8 mouse cellular contexts compared by ENCODE assay signal in genomic region chr7:143685359-143686067, GRCm38 (mm10). TPM values are rescaled to one million over a fixed set of nuclear protein-coding genes. Genes with fewer than 3 reads are reported as not detected.
DNase-seq lines count a peak whose midpoint lies in the region; ATAC-seq and TF ChIP-seq lines count a peak whose summit lies in the region.

TSS of gene Tnfrsf23 (minus strand) at chr7:143685872.

- no peak for TF ChIP-seq EP300 in lung, postnatal 0 days (IDR thresholded peaks at IDR 0.05)

- H3K36me3 ChIP-seq in ES-E14 (ENCODE audit: control insufficient read depth, insufficient read depth, low read length, poor library complexity, severe bottlenecking): no peaks in the 10 kb centered on the region
- peaks cover 29% of the 10 kb centered on the region for H3K36me3 ChIP-seq in hindbrain, embryonic 12.5 days
- H3K36me3 ChIP-seq in lung, postnatal 0 days (ENCODE audit: insufficient read depth, low read length): peaks cover 21% of the 10 kb centered on the region; the same call in 1 of the 2 replicates

- H3K9ac ChIP-seq in ES-E14 (ENCODE audit: insufficient read depth, low read depth, low read length, poor library complexity, severe bottlenecking): no peak within 1 kb of the TSS
- H3K9ac ChIP-seq in hindbrain, embryonic 12.5 days: no peak within 1 kb of the TSS
- H3K9ac ChIP-seq in lung, postnatal 0 days (replicated peaks; ENCODE audit: low read depth): 0 out of 2 replicates have a peak within 1 kb of the TSS, but pooled peaks have one; percentile 6

- peak within 1 kb of the TSS; percentile 73 for H3K4me2 ChIP-seq in hindbrain, embryonic 12.5 days (replicated peaks)
- H3K4me2 ChIP-seq in lung, postnatal 0 days (replicated peaks; ENCODE audit: low read depth, low read length): peak within 1 kb of the TSS; percentile 78

- in situ Hi-C loops in ES-E14 (cut with MboI; ENCODE audit: low sequenced_read_pairs in 2 of 2, unreplicated experiment in 2 of 2): no loop called here

- no peak for TF ChIP-seq CTCF in lung, postnatal 0 days (IDR thresholded peaks at IDR 0.05)

- H3K4me1 ChIP-seq in ES-E14 (ENCODE audit: control insufficient read depth in 2 of 2, insufficient read depth in 2 of 2, low read length in 2 of 2, poor library complexity in 1 of 2): no peaks in the 10 kb centered on the region
- H3K4me1 ChIP-seq in hindbrain, embryonic 12.5 days: peaks cover 5% of the 10 kb centered on the region; the same call in 1 of the 2 replicates
- no peaks in the 10 kb centered on the region for H3K4me1 ChIP-seq in lung, postnatal 0 days (ENCODE audit: insufficient read depth, low read depth, low read length)

- DNase-seq in ES-E14 (ENCODE audit: low read depth, low spot score): peak; percentile 66
- peak; percentile 76 for DNase-seq in c-Kit-positive CD71-negative TER-119-negative erythroid progenitor cells, embryonic 14.5 days (ENCODE audit: low read depth)
- DNase-seq in frontal cortex, adult 2 months (ENCODE audit: extremely low spot score in 1 of 2, low spot score in 1 of 2): peak; percentile 67 to 85
- peak; percentile 52 to 68 for DNase-seq in layer of hippocampus, postnatal 10 days (ENCODE audit: low spot score in 2 of 2)
- DNase-seq in lung, postnatal 0 days (ENCODE audit: low spot score): peak; percentile 97
- peak; percentile 70 for DNase-seq in ovary, postnatal 36 days (ENCODE audit: low spot score)
- peak; percentile 56 for DNase-seq in thymus, postnatal 25 days

- H3K27me3 ChIP-seq in hindbrain, embryonic 12.5 days: peaks cover 6% of the 10 kb centered on the region; the same call in 1 of the 2 replicates
- no peaks in the 10 kb centered on the region for H3K27me3 ChIP-seq in lung, postnatal 0 days (replicated peaks; ENCODE audit: insufficient read depth, low read length)

- H3K9me3 ChIP-seq in ES-E14 (ENCODE audit: control insufficient read depth, insufficient read depth, low read depth, low read length): no peaks in the 10 kb centered on the region
- no peaks in the 10 kb centered on the region for H3K9me3 ChIP-seq in hindbrain, embryonic 12.5 days (replicated peaks)
- no peaks in the 10 kb centered on the region for H3K9me3 ChIP-seq in lung, postnatal 0 days (ENCODE audit: low read length)

- H3K4me3 ChIP-seq in ES-E14 (ENCODE audit: insufficient read depth in 1 of 2, low read depth in 1 of 2, low read length in 2 of 2, poor library complexity in 1 of 2, severe bottlenecking in 1 of 2): peak within 1 kb of the TSS; percentile 37 to 69
- peak within 1 kb of the TSS; percentile 36 for H3K4me3 ChIP-seq in hindbrain, embryonic 12.5 days
- H3K4me3 ChIP-seq in lung, postnatal 0 days (ENCODE audit: low read depth, low read length): peak within 1 kb of the TSS; percentile 39

- 5% methylated on average over 35 of the region's 35 CpGs for WGBS in hindbrain, embryonic 12.5 days
- WGBS in lung, postnatal 0 days: 4% methylated on average over 35 of the region's 35 CpGs

- ATAC-seq in hindbrain, embryonic 12.5 days (ENCODE audit: low FRiP score): peak; percentile 85
- peak; percentile 97 for ATAC-seq in lung, postnatal 0 days

- H3K27ac ChIP-seq in ES-E14 (ENCODE audit: insufficient read depth, low read depth, low read length, poor library complexity, severe bottlenecking): no peak within 1 kb of the TSS
- H3K27ac ChIP-seq in hindbrain, embryonic 12.5 days: no peak within 1 kb of the TSS
- no peak within 1 kb of the TSS for H3K27ac ChIP-seq in lung, postnatal 0 days (ENCODE audit: low read length)

TF ChIP-seq in ES-E14, 5 proteins besides CTCF, POLR2A, EP300 and RAD21:
- no peak for TF ChIP-seq HCFC1 (IDR thresholded peaks at IDR 0.05; ENCODE audit: borderline replicate concordance, insufficient read depth, low read length)
- TF ChIP-seq ZNF384 (IDR thresholded peaks at IDR 0.05; ENCODE audit: low read depth, low read length): no peak
- no peak for TF ChIP-seq CHD2 (IDR thresholded peaks at IDR 0.05; ENCODE audit: low read depth, low read length)
- no peak for TF ChIP-seq ZC3H11A (IDR thresholded peaks at IDR 0.05; ENCODE audit: borderline replicate concordance, low read depth, low read length)
- TF ChIP-seq MAFK (IDR thresholded peaks at IDR 0.05; ENCODE audit: insufficient read depth, low read depth, low read length): no peak

RNA-seq across cellular contexts. Expression of gene Tnfrsf23, which starts in this region (rescaled TPM):
- 2.3 and 3.0 TPM in 2 replicates for total RNA-seq in ES-E14 (2012; rRNA removed)
- polyA plus RNA-seq in frontal cortex, adult 2 months (2012; rRNA removed): 2.8 and 3.2 TPM in 2 replicates
- polyA plus RNA-seq in hindbrain, embryonic 12.5 days (2016; fragmentation: Nextera tagmentation; extraction: Ambion mirVana): 0.63 and 0.80 TPM in 2 replicates
- 1 to 10 TPM; 2.1 to 2.3 TPM for total RNA-seq in layer of hippocampus, postnatal 10 days (2021)
- polyA plus RNA-seq in lung, postnatal 0 days (2015; fragmentation: Nextera tagmentation; extraction: Ambion mirVana): 2.2 and 3.0 TPM in 2 replicates

Comparison
In these comparisons a context has a peak if more than half of its experiments do, and no peak if none do; other contexts are left out.
1. Peak in ATAC-seq, H3K4me3 ChIP-seq and H3K4me2 ChIP-seq in hindbrain, embryonic 12.5 days; RNA of the gene not detected or under 1 TPM.